Mouse (Mus musculus) E14TG2a.4 (cell line): Measurements from ENCODE around the gene Mapk11.

Source experiments
- CTCF ChIP-seq: conservative IDR thresholded peaks from 2 replicates; pipeline ENCODE4 v1.5.1; 2014; ENCODE audit warnings: low read length
- NANOG ChIP-seq: IDR thresholded peaks from 2 replicates; pipeline ENCODE4 v1.6.1; 2014; ENCODE audit warnings: borderline replicate concordance, low read length, mixed read lengths

DNA sequence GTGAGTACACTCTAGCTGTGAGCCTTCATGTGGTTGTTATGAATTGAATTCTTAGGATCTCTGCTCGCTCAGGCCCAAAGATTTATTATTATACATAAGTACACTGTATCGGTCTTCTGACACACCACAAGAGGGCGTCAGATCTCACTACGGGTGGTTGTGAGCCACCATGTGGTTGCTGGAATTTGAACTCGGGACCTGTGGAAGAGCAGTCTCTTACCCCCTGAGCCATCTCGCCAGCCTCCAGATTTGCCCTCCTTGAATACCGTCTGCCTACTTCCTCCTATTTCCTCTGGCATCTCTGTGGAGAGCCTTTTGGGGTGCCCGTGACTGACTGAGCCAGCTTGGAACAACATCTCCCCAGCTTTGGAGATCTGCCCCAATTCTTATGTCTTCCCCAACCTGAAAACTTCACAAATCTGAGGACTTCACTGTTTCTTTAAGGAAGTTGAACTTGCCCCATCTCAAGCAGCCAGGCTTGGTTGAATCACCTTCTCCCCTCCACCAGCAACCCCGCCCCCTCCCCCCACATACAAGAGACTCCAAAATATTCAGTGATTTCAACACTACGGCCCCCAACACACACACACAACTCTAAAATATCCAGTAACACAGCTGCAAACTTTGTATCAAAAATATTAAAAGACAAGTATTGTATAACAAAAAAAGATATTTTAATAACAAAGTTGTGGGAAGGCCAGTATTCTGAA is 32.3 kb upstream of the Mapk11 start:
- TF ChIP-seq CTCF (no peak; the same call in 1 of the 2 replicates), NANOG (no peak)
